Mouse (Mus musculus) lung, postnatal 0 days (tissue): Measurements from ENCODE around the gene Tmsb15b2.

Source experiments
- CTCF ChIP-seq: IDR thresholded peaks from 2 replicates; pipeline ENCODE4 v1.5.1; 2016; ENCODE audit warnings: antibody characterized with exemption, mild to moderate bottlenecking
- EP300 ChIP-seq: IDR thresholded peaks from 2 replicates; pipeline ENCODE4 v1.6.1; 2016; ENCODE audit warnings: antibody characterized with exemption, mild to moderate bottlenecking, control low read depth

DNA sequence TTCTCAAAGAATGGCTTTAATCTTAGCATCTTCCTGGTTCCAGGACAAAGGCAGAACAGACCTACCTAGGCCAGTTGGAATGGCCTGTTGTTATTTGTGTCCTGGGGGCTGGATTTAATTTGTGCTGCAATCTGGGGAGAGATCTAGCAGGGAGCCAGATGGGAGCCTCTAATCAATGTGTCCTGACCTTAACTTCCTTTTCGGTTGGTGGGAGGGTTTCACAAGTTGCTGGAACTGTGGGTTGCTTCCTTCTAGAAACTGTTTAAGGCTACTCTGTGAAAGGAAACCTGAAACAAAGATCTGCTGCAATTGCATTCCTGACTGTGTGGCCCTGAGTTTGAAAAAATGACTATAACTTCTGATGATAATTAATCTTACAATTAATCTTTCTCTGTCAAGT, 42.4 kb upstream of the Tmsb15b2 start:
- TF ChIP-seq CTCF (no peak), EP300 (no peak)
